Mouse (Mus musculus) midbrain, embryonic 13.5 days (tissue): Measurements from ENCODE around the gene Tmem198. TPM values are rescaled to one million over a fixed set of nuclear protein-coding genes. Genes with fewer than 3 reads are reported as not detected.

Source experiments
- ATAC-seq: fragments of 200-750 bp; cut with Nextera tagmentation; 2 replicates; pipeline ENCODE4 v1.8.0; 2017; ENCODE audit warnings: mild to moderate bottlenecking, moderate TSS enrichment, moderate library complexity
- H3K27ac ChIP-seq: fragments of 300-500 bp; sonication (generic); 2 replicates; pipeline ENCODE4 v1.5.1; 2015; ENCODE audit warnings: inconsistent platforms, mild to moderate bottlenecking, moderate library complexity
- H3K27me3 ChIP-seq: fragments of 300-500 bp; sonication (generic); 2 replicates; pipeline ENCODE4 v1.6.1; 2015; ENCODE audit warnings: mild to moderate bottlenecking, inconsistent platforms
- H3K36me3 ChIP-seq: fragments of 300-500 bp; sonication (generic); 2 replicates; pipeline ENCODE4 v1.6.1; 2015; ENCODE audit warnings: mild to moderate bottlenecking, inconsistent platforms
- H3K4me1 ChIP-seq: fragments of 300-500 bp; sonication (generic); replicated peaks from 2 replicates; pipeline ENCODE4 v1.6.1; 2015; ENCODE audit warnings: inconsistent platforms
- H3K4me2 ChIP-seq: fragments of 300-500 bp; sonication (generic); replicated peaks from 2 replicates; pipeline ENCODE4 v1.6.1; 2015; ENCODE audit warnings: moderate library complexity, mild to moderate bottlenecking, inconsistent platforms
- H3K4me3 ChIP-seq: fragments of 300-500 bp; sonication (generic); replicated peaks from 2 replicates; pipeline ENCODE4 v1.5.1; 2015; ENCODE audit warnings: mild to moderate bottlenecking, inconsistent platforms
- H3K9ac ChIP-seq: fragments of 300-500 bp; sonication (generic); replicated peaks from 2 replicates; pipeline ENCODE4 v1.6.1; 2015; ENCODE audit warnings: mild to moderate bottlenecking, inconsistent platforms
- H3K9me3 ChIP-seq: fragments of 300-500 bp; sonication (generic); 2 replicates; pipeline ENCODE4 v1.6.1; 2016; ENCODE audit warnings: mild to moderate bottlenecking, inconsistent platforms
- WGBS: fragments of 180-500 bp; shearing (Covaris S2); methylation state at CpG from one replicate; pipeline ENCODE4 v1.1.7; 2015; 5-methylcytosine and 5-hydroxymethylcytosine counted together
- polyA plus RNA-seq: library from polyadenylated mRNA; unstranded; fragments of >200 nt; fragmentation: Nextera tagmentation; extraction: Ambion mirVana; gene quantifications from 2 replicates; pipeline ENCODE4 v1.2.1, GENCODE M21; 2015

Gene Tmem198
- polyA plus RNA-seq, 1 experiment from 2014 or later: 47.3 TPM

- peak overlapping the region; percentile 41; the same call in 1 of the 2 replicates for H3K9ac ChIP-seq
- H3K4me1 ChIP-seq: peaks cover 74% of the 10 kb centered on the region
- peak overlapping the region; percentile 89 for H3K27ac ChIP-seq
- ATAC-seq: 0 out of 2 replicates have a peak, but pooled peaks have one; percentile 16
- H3K4me3 ChIP-seq: peak overlapping the region; percentile 34; the same call in 1 of the 2 replicates
- H3K27me3 ChIP-seq: peaks cover 36% of the 10 kb centered on the region
- no peaks in the 10 kb centered on the region for H3K9me3 ChIP-seq
- peak overlapping the region; percentile 73 for H3K4me2 ChIP-seq
- H3K36me3 ChIP-seq: no peaks in the 10 kb centered on the region
- 4% methylated on average over 13 of the region's 14 CpGs for WGBS
These were observed 22.4 kb upstream of the Tmem198 start for GRCm38 (mm10) chr1:75456746-75457564.

DNA sequence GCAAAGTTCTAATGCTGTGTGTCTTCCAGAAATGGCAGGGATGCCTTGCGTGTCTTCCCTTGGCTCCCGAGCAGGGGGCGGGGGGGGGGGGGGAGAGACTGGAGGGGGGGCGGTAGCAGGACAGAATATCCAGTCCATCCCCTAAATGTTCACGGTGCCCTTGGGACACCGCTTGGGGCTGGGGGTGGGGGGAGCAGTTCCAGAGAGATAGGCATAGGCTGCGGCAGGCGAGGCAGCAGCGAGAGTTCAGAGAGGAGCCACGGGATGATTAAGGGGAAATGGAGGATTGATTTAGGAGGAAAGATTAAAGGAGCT is 21.7 kb upstream of the Tmem198 start:
- 4% methylated on average over 8 of the region's 10 CpGs for WGBS
- Histone ChIP-seq H3K4me3 (peak overlapping the region; percentile 34), H3K36me3 (no peaks in the 10 kb centered on the region), H3K4me2 (peak overlapping the region; percentile 73), H3K27me3 (peaks cover 29% of the 10 kb centered on the region), H3K9me3 (no peaks in the 10 kb centered on the region), H3K27ac (peak overlapping the region; percentile 89), H3K9ac (peak overlapping the region; percentile 41), H3K4me1 (peaks cover 67% of the 10 kb centered on the region)
- peak; percentile 34 for ATAC-seq

- Histone ChIP-seq H3K4me2 (peak overlapping the region; percentile 73), H3K4me3 (peak overlapping the region; percentile 34), H3K9me3 (no peaks in the 10 kb centered on the region), H3K27me3 (peaks cover 24% of the 10 kb centered on the region), H3K4me1 (peaks cover 64% of the 10 kb centered on the region), H3K9ac (peak overlapping the region; percentile 56), H3K36me3 (no peaks in the 10 kb centered on the region), H3K27ac (peak overlapping the region; percentile 89)
- peak; percentile 68 for ATAC-seq
- WGBS: 2% methylated on average over 42 of the region's 42 CpGs
These were observed 21.1 kb upstream of the Tmem198 start for GRCm38 (mm10) chr1:75458025-75458788.

DNA sequence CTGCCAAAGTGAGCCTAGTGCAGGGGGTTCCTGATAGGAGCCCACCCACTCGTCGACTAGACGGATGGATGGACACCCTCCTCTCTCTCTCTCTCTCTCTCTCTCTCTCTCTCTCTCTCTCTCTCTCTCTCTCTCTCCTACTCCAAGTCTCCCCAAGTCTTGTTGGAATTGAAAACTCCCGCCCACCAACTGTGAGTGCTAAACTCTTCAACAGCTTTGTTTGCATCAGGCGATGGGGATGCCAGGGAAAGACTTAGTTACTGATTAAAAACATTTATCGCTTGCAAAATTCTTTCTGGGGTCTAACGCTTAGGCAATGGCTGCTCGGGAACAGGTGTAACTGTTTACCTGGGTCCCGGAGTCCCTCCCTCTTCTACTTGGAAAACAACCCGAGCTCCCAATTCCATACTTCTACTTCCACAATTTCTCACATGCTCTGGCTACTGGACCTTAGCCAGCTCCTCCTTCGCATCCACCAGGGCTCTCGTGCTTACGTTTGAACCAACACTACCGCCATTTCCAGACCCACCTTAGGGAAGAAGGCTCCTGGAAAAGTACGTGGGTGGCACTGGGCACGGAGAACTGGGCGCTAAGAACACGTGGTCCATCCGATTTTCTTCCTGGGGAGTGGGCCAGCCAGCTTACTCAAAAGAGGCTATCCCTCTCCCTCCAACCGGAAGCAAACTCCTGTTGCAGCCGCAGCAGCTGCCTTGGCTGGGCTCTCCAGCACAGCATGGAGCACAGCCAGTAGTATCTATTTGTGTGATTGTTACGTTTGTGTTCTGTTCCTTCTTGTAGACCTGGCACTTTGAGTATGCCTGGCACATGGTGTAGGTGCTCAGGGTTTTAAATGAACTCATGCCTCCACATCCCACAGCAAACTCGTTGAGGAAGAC is 20.3 kb upstream of the Tmem198 start:
- 16% methylated on average over 23 of the region's 23 CpGs for WGBS
- Histone ChIP-seq H3K9ac (peak overlapping the region; percentile 56), H3K4me1 (peaks cover 65% of the 10 kb centered on the region), H3K4me2 (peak overlapping the region; percentile 73), H3K4me3 (peak overlapping the region; percentile 34), H3K27ac (peak overlapping the region; percentile 89), H3K36me3 (no peaks in the 10 kb centered on the region), H3K9me3 (no peaks in the 10 kb centered on the region), H3K27me3 (peaks cover 21% of the 10 kb centered on the region)
- ATAC-seq: no peak

DNA sequence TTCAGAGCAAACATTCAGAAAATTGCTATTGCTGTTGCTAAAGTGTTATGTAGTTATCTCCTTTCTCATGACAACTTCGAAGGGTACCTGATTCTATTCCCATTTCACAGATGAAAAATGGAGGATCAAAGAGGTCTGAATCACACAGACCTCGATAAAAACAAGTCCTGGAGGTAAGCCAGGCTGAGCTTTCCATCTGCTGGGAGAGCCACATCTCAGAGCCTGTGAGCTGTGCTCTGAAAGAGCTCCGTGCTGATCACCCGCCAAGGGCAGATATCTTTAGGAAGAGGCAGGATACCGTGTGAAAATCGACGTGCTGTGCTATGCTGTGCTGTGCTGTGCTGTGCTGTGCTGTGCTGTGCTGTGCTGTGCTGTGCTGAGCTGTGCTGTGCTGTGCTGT is 19.0 kb upstream of the Tmem198 start:
- H3K9ac ChIP-seq: no peak overlapping the region
- 76% methylated on average over 7 of the region's 7 CpGs for WGBS
- ATAC-seq: no peak
- H3K27ac ChIP-seq: no peak overlapping the region
- no peak overlapping the region for H3K4me3 ChIP-seq
- peaks cover 18% of the 10 kb centered on the region for H3K27me3 ChIP-seq
- H3K4me2 ChIP-seq: no peak overlapping the region
- no peaks in the 10 kb centered on the region for H3K9me3 ChIP-seq
- no peaks in the 10 kb centered on the region for H3K36me3 ChIP-seq
- H3K4me1 ChIP-seq: peaks cover 66% of the 10 kb centered on the region

DNA sequence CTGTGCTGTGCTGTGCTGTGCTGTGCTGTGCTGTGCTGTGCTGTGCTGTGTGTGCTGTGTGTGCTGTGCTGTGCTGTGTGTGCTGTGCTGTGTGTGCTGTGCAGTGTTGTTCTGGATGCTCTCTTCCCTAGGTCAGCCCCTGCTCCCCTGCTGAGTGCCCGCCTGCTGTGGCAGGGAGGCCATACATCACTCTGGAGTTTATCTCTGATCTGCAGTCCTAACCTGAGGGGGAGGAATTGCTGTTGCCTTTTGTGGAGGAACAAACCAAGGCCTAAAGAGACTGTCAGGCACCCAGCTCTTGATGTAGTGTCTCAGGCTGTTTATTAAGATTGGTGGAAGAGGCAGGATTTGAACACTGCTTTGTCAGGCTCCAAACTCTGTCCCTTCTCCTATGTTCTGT is 16.7 kb upstream of the Tmem198 start:
- Histone ChIP-seq H3K36me3 (no peaks in the 10 kb centered on the region), H3K4me3 (no peak overlapping the region), H3K9me3 (no peaks in the 10 kb centered on the region), H3K4me2 (no peak overlapping the region), H3K9ac (no peak overlapping the region), H3K4me1 (peaks cover 61% of the 10 kb centered on the region), H3K27ac (peak overlapping the region; percentile 83), H3K27me3 (peaks cover 30% of the 10 kb centered on the region)
- no peak for ATAC-seq
- WGBS: 70% methylated on average over 1 of the region's 1 CpGs

DNA sequence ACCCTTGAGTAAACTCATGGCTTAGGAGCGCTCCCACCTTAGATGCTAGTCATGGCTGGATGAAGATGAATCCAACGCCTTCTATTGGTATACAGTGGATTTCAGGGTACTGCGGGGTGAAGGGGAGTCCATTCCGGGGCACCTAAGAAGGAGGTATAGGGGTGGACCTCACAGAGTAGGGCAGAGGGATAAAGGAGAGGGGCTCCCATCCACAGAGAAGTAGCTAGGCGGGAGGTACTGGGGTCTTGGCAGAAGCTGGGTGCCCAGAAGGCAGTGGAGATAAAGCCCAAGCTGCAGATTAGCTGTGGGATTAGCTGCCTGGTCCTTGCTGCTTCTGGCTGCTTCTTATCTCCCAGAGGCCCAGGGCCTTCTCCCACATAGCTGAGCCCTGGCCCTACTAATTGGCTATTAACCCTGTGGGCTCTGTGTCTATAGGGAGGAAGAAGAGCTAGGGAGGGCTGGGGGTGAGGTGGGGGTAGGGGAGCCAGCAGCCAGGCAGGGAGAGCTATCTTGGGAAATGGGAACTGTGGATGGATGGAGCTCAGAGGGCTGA is 15.6 kb upstream of the Tmem198 start:
- WGBS: 66% methylated on average over 5 of the region's 5 CpGs
- peaks cover 29% of the 10 kb centered on the region for H3K27me3 ChIP-seq
- H3K27ac ChIP-seq: peak overlapping the region; percentile 83
- ATAC-seq: peak; percentile 78
- H3K4me1 ChIP-seq: peaks cover 53% of the 10 kb centered on the region
- H3K4me3 ChIP-seq: no peak overlapping the region
- no peaks in the 10 kb centered on the region for H3K36me3 ChIP-seq
- H3K9me3 ChIP-seq: no peaks in the 10 kb centered on the region
- H3K4me2 ChIP-seq: no peak overlapping the region
- H3K9ac ChIP-seq: peak overlapping the region; percentile 46

DNA sequence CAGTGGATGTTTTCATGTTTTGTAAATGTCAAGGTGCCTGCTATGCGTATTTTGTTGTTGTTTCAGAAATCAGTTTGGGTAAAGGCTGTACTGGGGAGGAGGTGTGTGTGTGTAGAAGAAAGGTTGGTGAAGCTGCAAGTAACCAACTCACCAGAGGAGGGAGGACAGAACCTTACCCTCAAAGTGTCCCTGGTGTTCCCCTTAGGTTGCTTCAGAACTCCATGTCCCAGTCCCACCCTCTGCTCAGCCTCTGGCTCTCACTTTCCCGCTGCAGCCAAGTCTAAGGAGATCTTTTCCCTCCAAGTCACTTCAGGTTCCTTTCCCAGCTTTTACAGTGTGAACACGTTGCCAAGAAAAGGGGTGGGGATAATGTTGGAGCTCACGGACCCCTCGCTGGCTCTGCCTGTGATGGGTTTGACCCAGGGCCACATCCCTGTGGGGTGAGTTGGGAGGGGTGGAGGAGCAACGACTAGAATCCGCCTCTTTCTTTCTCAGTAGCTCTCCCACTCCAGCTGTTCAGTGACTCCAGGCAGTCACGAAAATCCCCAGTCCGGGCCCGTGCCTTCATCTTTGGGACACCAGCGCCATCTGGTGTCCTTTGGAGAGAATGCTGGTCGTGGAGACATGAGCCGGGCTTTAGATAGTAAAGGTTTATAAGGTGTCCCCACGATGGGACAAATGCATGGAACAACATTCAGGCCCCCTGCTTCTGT is 12.0 kb upstream of the Tmem198 start:
- peak overlapping the region; percentile 42; the same call in 1 of the 2 replicates for H3K9ac ChIP-seq
- peak; percentile 79 for ATAC-seq
- WGBS: 7% methylated on average over 14 of the region's 14 CpGs

DNA sequence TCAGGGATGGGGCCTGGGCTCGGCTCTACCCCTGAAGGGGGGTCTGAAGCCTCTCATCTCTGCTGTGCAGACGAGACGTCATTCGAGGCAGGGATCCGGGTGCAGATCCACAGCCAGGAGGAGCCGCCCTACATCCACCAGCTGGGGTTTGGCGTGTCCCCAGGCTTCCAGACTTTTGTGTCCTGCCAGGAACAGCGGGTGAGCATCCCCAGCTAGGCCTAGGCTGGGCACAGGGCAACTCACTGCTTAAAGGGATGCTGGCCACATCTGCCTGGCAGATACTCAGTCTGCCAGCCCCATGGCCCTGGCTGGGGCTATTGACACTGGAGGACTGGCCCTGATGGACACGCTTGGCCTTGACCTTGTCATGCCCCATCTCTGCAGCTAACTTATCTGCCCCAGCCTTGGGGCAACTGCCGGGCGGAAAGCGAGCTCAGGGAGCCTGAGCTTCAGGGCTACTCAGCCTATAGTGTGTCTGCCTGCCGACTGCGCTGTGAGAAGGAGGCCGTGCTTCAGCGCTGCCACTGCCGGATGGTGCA is 10.0 kb upstream of the Tmem198 start:
- Histone ChIP-seq H3K4me1 (peaks cover 30% of the 10 kb centered on the region), H3K27me3 (peaks cover 25% of the 10 kb centered on the region), H3K9ac (no peak overlapping the region), H3K4me3 (no peak overlapping the region), H3K4me2 (no peak overlapping the region), H3K9me3 (no peaks in the 10 kb centered on the region), H3K36me3 (peaks cover 37% of the 10 kb centered on the region), H3K27ac (no peak overlapping the region)
- WGBS: 82% methylated on average over 17 of the region's 17 CpGs
- no peak for ATAC-seq

More for the DNA sequence above, 12.0 kb upstream of the Tmem198 start:
- H3K27ac ChIP-seq: peak overlapping the region; percentile 70
- peaks cover 17% of the 10 kb centered on the region; the same call in 1 of the 2 replicates for H3K36me3 ChIP-seq
- H3K4me2 ChIP-seq: peak overlapping the region; percentile 17; the same call in 1 of the 2 replicates
- H3K4me3 ChIP-seq: no peak overlapping the region
- peaks cover 43% of the 10 kb centered on the region for H3K4me1 ChIP-seq
- H3K9me3 ChIP-seq: no peaks in the 10 kb centered on the region
- peaks cover 25% of the 10 kb centered on the region for H3K27me3 ChIP-seq

GRCm38 (mm10) chr1:75476441-75476840 is 2.9 kb upstream of the Tmem198 start:
- Histone ChIP-seq H3K4me2 (peak overlapping the region; percentile 88; the same call in 1 of the 2 replicates), H3K4me1 (peaks cover 40% of the 10 kb centered on the region), H3K4me3 (no peak overlapping the region; the same call in 1 of the 2 replicates), H3K27me3 (peaks cover 6% of the 10 kb centered on the region; the same call in 1 of the 2 replicates), H3K27ac (no peak overlapping the region), H3K36me3 (peaks cover 51% of the 10 kb centered on the region), H3K9ac (peak overlapping the region; percentile 93; the same call in 1 of the 2 replicates), H3K9me3 (no peaks in the 10 kb centered on the region)
- ATAC-seq: no peak
- 90% methylated on average over 11 of the region's 11 CpGs for WGBS
